Mouse (Mus musculus) embryonic fibroblast, embryonic 13.5 days (primary cell): ENCODE data around the gene Elovl7. TPM values are rescaled to one million over a fixed set of nuclear protein-coding genes. Genes with fewer than 3 reads are reported as not detected.
A peak's percentile ranks its signal among the peaks of the same experiment; 100 is the strongest.

ENCODE experiments used
- H3K27ac ChIP-seq: 2 replicates; pipeline ENCODE4 v1.5.1; 2012; ENCODE audit warnings: low read length, control low read depth, inconsistent platforms; ENCODE audit not compliant: insufficient read depth
- H3K4me1 ChIP-seq: 2 replicates; pipeline ENCODE4 v1.6.1; 2011; ENCODE audit warnings: low read length; ENCODE audit not compliant: control insufficient read depth, insufficient read depth
- H3K4me3 ChIP-seq: 2 replicates; pipeline ENCODE4 v1.5.1; 2011; ENCODE audit warnings: mild to moderate bottlenecking, control low read depth, low read length; ENCODE audit not compliant: insufficient read depth
- CTCF ChIP-seq: IDR thresholded peaks from 2 replicates; pipeline ENCODE4 v1.5.1; 2011; ENCODE audit warnings: mild to moderate bottlenecking, control low read depth, low read length, moderate library complexity, borderline replicate concordance; ENCODE audit not compliant: insufficient read depth
- POLR2A ChIP-seq: IDR thresholded peaks from 2 replicates; pipeline ENCODE4 v1.6.1; 2011; ENCODE audit warnings: low read depth, mild to moderate bottlenecking, control low read depth, low read length, moderate library complexity
- polyA plus RNA-seq: library from polyadenylated mRNA; stranded (reverse); fragments of >200 nt; gene quantifications from 2 replicates; pipeline ENCODE4 v1.2.4, GENCODE M21; 2011; ENCODE audit warnings: low read depth; ENCODE audit not compliant: missing spikeins, insufficient read length

The Elovl7 gene
- polyA plus RNA-seq, 1 experiment = 1.5 TPM

DNA sequence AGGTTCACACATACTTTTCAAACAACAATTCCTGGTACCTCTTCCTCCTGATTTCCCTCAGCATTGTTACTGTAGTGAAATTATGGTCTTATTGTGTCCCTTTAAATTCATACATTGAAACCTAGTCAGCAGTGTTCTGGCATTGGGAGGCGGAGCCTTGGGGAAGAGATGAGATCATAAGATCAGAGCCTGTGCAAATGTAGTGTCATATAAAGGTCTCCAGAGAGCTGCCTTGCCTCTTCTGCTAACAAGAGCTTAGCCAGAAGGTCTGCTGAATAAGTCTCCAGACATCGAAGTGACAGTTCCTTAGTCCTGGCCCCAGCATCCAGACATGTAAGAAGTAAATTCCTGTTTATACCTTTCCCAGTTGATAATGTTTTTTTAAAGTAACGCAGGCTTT is 9.3 kb upstream of the Elovl7 start:
- no peak overlapping the region for H3K4me3 ChIP-seq
- TF ChIP-seq CTCF = no peak
- TF ChIP-seq POLR2A = no peak

DNA sequence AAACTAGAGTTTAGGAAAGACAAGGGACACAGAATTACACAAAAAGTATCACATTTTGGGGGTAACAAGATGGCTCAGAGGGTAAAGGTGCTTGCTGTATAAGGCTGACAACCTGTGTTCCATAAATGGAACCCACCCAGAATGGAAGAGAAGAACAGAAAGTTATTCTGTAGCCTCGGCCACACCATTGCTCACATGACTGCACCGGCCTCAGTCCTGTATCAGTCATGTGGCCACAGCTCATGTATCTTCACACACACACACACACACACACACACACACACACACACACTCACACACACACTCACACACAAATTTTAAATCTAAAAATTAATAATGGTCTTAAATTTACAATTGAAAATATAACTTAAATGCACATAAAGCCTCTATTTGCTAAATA is 6.8 kb upstream of the Elovl7 start:
- H3K4me1 ChIP-seq = no peaks in the 10 kb centered on the region

More for the DNA sequence above, 9.3 kb upstream of the Elovl7 start:
- no peaks in the 10 kb centered on the region for H3K4me1 ChIP-seq
- H3K27ac ChIP-seq = no peak overlapping the region

DNA sequence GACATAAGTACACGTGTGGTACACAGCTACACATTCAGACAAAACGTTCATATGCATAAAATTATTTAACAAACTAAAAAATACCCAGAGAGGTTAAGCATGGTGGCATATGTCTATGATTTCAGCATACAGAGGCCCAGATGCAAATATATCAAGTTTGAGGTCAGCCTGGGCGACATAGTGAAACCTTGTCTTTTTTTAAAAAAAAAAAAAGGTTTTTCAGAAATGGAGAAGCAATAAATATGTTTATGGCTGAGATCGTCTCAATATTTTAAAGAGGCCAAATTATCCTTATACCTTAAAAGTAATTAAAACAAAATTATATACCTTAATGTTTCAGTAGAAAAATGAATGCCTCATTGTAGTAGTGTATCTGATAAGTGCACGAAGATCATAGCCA is 6.1 kb upstream of the Elovl7 start:
- Histone ChIP-seq H3K4me1 (no peaks in the 10 kb centered on the region), H3K27ac (no peak overlapping the region), H3K4me3 (no peak overlapping the region)
- no peak for TF ChIP-seq POLR2A
- no peak for TF ChIP-seq CTCF

More for the DNA sequence above, 6.8 kb upstream of the Elovl7 start:
- Histone ChIP-seq H3K27ac (no peak overlapping the region), H3K4me3 (no peak overlapping the region)
- no peak for TF ChIP-seq CTCF
- no peak for TF ChIP-seq POLR2A

DNA sequence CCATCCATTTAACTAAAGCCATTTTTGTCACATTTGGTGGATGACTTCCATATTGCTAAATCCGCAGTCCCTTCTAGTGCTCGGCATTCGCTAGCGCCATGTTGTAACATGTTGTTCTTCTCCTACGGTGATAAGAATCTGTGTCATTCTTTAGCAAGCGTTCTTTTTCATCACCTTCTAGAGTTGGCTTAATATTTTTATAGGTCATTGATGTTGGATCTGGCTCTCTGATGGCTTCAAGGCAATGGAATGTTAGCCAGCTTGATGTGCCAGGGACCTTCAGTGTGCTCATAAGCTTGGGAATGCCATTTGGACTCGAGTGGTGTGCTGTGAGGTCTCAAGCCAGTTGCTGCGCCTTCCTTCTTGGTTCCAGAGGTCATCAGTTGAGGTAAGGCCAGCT is 3.2 kb upstream of the Elovl7 start:
- TF ChIP-seq CTCF = no peak
- TF ChIP-seq POLR2A = no peak
- Histone ChIP-seq H3K27ac (no peak overlapping the region), H3K4me3 (no peak overlapping the region), H3K4me1 (no peaks in the 10 kb centered on the region)

DNA sequence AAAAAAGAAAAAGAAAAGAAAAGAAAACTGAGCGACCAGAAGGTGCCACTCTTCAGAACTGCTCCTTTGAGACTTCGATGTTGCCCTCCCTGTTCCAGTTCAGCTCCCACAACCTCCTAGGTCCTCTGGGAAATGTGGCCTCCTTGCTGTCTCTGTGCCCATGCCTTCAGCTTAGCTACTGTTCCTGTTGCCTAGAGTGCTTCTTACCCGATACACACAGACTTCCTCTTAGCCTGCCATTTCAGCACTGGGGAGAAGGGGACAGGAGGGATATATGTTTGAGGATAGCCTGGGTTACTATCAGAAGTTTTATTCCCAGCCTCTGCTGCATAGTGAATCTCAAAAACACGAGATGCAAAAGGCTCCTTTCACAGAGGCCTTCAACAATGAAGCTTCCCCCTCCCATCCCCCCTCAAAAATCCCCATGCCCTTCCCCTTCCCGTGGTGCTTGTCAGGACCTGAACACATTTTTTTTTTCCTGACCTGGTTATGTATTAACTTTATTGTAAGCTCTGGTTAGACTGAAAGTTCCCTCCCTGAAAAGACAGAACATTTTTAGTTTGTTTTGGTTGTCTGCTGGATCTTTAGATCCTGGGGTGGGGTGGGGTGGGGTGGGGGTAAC is 1.7 kb upstream of the Elovl7 start:
- no peaks in the 10 kb centered on the region for H3K4me1 ChIP-seq
- H3K4me3 ChIP-seq = no peak overlapping the region
- no peak overlapping the region for H3K27ac ChIP-seq
- no peak for TF ChIP-seq CTCF

DNA sequence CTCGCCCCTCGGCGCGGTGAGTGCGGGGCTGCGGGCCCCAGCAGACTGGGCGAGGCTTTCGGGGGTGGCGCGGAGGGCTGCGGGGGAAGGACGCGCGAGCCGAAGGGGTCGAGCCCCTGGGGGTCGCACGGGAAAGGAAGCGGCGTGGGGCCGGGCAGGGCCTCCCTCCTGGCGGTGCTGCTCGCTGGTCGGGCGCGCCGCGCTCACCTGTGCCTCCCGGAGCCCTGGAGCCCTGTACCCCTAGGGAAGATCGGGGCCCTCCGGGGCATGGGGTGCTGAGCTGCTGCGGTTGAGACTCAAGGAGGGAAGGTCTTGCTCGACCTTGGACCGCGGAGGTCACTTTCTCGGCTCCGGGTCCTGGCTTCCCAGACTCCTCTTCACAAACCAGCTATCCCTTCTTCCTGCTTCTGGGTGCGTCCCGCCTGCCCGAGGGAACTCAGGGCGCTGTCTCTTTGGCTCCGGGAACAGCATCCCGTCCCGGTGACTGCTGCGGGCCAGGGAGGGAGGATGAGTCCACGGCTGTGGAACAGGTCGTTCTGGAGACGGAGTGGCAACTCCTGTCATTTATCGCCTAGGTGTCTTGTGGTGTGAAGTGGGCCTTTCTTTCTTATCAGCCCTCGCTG is 392 bp downstream of the Elovl7 start:
- Histone ChIP-seq H3K4me3 (peak overlapping the region; percentile 69), H3K27ac (no peak overlapping the region), H3K4me1 (no peaks in the 10 kb centered on the region)
- TF ChIP-seq POLR2A (no peak), CTCF (no peak)

DNA sequence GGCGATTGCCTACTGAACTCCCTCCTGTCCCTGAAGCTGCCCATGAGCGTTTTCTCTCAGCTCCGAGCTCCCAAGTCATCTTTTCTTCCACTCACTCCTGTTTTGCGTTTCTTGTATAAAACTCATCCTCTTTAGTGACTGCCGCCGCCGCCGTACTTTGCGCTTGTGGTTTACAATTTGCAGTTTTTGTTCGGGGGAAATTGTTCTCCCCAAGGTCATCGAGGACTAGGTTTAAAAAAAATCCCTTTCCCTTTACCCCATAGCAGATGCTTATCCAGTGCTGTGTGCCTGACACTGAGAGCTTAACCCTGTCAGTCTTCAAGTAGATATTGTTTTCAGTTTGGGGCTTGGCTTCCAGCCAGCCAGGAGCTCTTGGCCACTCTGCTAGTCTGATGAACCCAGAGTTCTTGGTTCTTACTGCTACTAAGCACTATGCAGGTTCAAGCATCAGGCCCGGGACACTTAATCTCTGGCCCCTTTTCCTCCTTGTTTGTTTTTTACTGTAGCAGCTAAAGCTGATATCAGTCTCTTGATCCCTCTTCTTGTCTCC is 1.1 kb downstream of the Elovl7 start:
- Histone ChIP-seq H3K4me3 (peak overlapping the region; percentile 69), H3K27ac (no peak overlapping the region), H3K4me1 (no peaks in the 10 kb centered on the region)
- no peak for TF ChIP-seq POLR2A
- TF ChIP-seq CTCF = no peak

DNA sequence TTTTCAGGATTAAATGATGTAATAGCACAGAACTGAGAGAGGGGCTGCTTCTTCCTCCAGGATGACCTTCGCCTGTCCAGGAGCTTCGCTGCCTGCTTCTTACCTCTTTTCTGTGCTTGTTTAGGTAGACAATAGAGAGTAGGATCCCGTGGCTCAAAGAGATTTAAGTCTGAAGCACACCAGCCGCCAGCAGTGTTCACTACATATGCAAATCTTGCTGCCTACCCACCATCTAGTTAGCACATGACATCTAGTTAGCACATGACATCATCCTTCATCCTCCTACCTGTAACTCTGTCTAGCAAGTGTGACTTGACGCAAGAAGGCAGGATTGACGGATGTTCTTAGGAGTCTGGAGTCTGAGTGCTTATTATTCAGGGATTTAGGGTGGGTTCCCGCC is 5.6 kb downstream of the Elovl7 start:
- no peak for TF ChIP-seq POLR2A
- TF ChIP-seq CTCF = no peak
- Histone ChIP-seq H3K4me3 (no peak overlapping the region), H3K4me1 (no peaks in the 10 kb centered on the region), H3K27ac (no peak overlapping the region)

DNA sequence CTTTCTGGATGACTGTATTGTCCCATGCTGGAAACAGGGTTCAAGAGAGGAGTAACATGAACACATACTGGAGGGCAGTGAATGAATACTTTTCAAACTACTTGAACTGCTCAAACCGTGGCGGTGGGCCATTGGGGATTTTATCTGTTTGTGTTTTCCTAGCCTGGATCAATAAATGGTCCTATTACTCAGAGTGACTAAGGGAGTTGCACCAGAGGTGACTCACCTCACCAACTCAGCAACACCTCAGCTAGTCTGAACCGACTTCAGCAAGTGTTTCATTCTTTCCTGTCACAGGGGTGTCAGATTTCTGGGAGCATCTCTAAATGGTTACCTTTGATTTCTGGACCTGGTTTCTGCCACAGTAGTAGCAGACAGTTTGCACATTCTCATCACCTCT is 15.0 kb downstream of the Elovl7 start:
- Histone ChIP-seq H3K27ac (no peak overlapping the region), H3K4me1 (peaks cover 4% of the 10 kb centered on the region)
- no peak for TF ChIP-seq POLR2A
- TF ChIP-seq CTCF = no peak

DNA sequence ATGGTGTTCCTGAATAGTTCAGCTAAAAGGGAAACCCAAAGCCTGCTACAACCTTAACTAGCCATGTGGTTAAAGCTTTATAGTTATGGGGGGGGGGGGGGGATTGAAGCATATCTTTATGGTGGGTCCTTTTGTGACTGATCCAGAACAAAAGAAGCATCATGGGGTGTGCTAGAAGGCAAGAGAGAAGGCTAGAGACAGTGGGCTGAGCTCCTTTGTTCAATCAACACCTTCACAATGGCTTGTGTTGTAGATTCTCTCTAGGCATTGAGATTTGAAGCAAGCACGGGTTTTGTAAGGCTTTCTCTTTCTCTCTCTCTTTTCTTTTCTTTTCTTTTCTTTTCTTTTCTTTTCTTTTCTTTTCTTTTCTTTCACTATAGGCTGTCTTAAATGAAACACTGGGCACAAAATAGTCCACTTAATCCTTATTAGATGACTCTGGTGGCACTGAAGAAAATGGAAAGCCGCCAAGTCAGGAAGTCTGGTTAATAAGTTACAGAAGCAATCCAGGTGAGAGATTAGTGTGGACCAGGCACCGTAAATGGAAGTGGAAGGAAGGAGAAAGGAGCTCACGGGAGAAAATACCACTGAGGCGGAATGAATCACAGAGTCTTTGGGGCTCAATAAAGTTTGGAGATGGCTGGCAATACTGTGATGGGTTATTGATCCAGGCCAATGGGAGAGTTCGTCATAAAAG is 15.6 kb downstream of the Elovl7 start:
- no peak for TF ChIP-seq CTCF
- TF ChIP-seq POLR2A = no peak
- Histone ChIP-seq H3K4me3 (no peak overlapping the region), H3K27ac (no peak overlapping the region), H3K4me1 (peaks cover 4% of the 10 kb centered on the region)

More for the DNA sequence above, 15.0 kb downstream of the Elovl7 start:
- H3K4me3 ChIP-seq = no peak overlapping the region

DNA sequence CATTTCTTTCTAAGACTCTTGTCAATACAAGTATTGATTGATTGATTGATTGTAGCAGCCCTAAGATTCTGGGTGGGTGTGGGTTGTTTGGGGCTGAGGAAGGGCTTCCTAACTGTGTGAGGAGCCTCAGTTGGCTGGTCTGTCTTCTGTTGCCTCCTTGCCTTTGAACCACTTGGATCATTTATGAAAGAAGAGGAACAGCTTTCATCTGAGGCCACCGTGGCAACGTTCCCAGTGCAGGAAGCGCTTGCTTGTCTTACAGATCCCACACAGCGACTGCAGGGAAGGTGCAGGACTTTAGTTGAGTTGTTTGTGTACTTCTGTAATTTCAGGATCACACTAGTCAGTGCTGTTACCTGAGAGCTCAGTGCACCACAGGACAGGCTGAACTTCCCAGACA is 25.8 kb downstream of the Elovl7 start:
- H3K4me3 ChIP-seq = no peak overlapping the region
- H3K27ac ChIP-seq = no peak overlapping the region
- H3K4me1 ChIP-seq = no peaks in the 10 kb centered on the region
- TF ChIP-seq CTCF (no peak), POLR2A (no peak)
